Mouse (Mus musculus): Measurements from ENCODE around the gene Gm20388. TPM values are rescaled to one million over a fixed set of nuclear protein-coding genes. Genes with fewer than 3 reads are reported as not detected.

Gm20388 gene
- total RNA-seq, 1 experiment from 2014 or later, result 18.4 TPM

GRCm38 (mm10) chr8:122849152-122849910, 2938.7 kb downstream of the Gm20388 start:
- no peak for ATAC-seq (replicated peaks in 1 of 2; ENCODE audit: insufficient read depth in 1 of 2, low FRiP score in 2 of 2, low TSS enrichment in 1 of 2, low read depth in 1 of 2, poor library complexity in 2 of 2, severe bottlenecking in 2 of 2)

DNA sequence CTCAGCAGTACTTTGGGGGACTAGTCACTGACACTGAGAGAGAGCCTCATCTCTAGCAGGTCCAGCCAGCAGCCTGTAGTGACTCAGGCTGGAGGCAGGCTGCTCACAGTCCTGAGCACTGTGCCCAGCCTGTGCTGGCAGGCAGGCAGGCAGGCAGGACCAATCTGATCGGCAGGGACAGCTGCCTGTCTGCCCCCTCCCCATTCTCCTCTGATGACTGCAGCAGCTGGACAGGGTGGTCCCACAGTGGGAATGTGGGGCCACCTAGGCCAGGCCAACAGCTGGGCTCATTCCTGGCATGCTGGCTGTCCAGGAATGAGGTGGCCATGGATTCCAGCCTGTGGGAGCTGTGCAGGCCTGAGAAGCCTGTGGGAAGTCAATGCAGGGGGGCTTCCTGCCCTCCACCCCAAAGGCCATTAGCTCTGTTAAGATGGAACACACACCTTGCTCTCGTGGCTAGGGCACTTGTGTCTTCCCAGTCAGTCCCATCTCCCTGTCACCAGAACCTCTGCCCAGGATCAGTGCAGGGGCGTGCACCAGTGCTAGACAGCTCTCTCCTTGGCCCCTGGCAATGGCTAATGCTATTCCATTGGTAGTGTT, 2940.1 kb downstream of the Gm20388 start:
- ATAC-seq (replicated peaks in 1 of 2; ENCODE audit: insufficient read depth in 1 of 2, low FRiP score in 2 of 2, low TSS enrichment in 1 of 2, low read depth in 1 of 2, poor library complexity in 2 of 2, severe bottlenecking in 2 of 2), result no peak

- ATAC-seq (replicated peaks in 1 of 2; ENCODE audit: insufficient read depth in 1 of 2, low FRiP score in 2 of 2, low TSS enrichment in 1 of 2, low read depth in 1 of 2, poor library complexity in 2 of 2, severe bottlenecking in 2 of 2), result no peak
Observed at GRCm38 (mm10) chr8:122851692-122852545, 2941.3 kb downstream of the Gm20388 start.

DNA sequence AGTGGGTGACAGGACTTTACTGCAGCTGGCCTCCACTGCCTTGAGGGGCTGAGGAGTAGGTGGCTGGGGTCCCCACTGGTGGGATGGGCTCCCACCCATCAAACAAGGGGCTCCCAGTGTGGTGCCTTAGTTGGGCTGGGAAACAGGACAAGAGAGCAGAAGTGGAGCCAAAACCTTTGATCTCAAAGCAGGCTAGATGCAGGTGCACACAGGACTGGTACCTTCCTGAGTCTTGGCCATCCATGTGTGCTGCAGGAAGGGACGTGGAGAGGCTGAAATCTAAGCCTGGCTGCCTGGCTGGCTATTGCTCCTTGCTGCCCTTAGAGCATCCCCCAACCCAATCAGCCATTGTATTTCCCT, 2941.9 kb downstream of the Gm20388 start:
- ATAC-seq (replicated peaks in 1 of 2; ENCODE audit: insufficient read depth in 1 of 2, low FRiP score in 2 of 2, low TSS enrichment in 1 of 2, low read depth in 1 of 2, poor library complexity in 2 of 2, severe bottlenecking in 2 of 2), result no peak

DNA sequence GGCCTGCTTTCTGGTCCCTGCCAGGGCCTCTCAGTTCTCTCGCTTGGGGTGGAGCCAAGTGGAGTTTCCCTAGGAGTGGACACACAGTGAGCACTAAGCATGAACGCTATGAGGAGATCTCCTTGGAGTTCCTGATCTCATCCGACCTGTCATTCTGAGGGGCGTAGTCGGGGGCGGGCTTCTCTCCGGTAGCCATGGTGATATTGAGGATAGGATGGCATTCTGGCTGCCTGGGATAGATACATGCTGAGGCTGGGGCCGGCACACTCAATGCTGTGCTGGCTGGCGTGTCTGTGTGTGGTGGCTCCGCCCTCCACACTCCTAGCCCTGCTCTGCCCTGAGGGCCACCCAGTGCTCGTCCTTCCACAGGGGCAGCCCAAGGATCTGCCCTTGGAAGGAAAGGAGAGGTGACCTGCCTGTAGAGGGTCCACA, 2942.7 kb downstream of the Gm20388 start:
- no peak for ATAC-seq (replicated peaks in 1 of 2; ENCODE audit: insufficient read depth in 1 of 2, low FRiP score in 2 of 2, low TSS enrichment in 1 of 2, low read depth in 1 of 2, poor library complexity in 2 of 2, severe bottlenecking in 2 of 2)

DNA sequence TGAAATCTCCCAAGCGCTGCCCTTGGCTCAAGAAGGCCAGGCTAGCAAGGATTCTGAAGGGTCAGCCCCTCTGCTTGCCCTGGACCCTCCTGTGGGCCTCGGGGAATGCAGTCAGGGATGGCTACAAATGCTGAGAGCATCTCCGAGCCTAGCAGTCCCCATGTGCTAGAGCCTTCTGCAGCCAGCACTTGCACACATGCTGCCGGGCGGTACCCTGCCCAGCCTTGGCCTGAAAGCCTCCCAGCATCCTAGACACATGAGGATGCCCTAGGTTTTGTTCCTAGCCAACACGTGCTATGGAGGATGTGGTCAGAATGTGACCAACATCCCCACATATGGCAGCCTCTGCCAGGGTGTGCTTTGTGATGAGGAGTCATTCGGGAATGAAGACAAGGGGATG, 2943.7 kb downstream of the Gm20388 start:
- ATAC-seq (replicated peaks in 1 of 2; ENCODE audit: insufficient read depth in 1 of 2, low FRiP score in 2 of 2, low TSS enrichment in 1 of 2, low read depth in 1 of 2, poor library complexity in 2 of 2, severe bottlenecking in 2 of 2), result no peak

- ATAC-seq (replicated peaks in 1 of 2; ENCODE audit: insufficient read depth in 1 of 2, low FRiP score in 2 of 2, low TSS enrichment in 1 of 2, low read depth in 1 of 2, poor library complexity in 2 of 2, severe bottlenecking in 2 of 2), result no peak
Observed at GRCm38 (mm10) chr8:122855123-122855522, 2944.5 kb downstream of the Gm20388 start.

DNA sequence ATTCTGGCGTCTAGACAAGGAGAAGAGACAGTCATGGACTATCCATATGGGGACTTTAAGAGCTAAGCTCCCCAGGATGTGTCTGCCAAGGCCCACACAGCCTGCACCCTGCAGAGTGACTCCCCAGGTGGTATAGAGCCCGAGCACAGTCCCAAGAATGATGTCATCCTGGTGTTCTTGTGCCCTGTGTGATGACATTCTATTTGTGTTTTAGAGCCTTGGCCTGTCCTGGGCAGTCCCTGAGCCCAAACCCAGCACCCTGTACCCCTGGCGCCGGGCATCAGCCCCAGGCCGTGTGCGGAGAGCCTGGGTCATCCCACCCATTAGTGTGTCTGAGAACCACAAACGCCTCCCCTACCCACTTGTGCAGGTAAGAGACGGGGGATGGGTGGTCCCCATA, 2945.6 kb downstream of the Gm20388 start:
- ATAC-seq (replicated peaks in 1 of 2; ENCODE audit: insufficient read depth in 1 of 2, low FRiP score in 2 of 2, low TSS enrichment in 1 of 2, low read depth in 1 of 2, poor library complexity in 2 of 2, severe bottlenecking in 2 of 2), result no peak

DNA sequence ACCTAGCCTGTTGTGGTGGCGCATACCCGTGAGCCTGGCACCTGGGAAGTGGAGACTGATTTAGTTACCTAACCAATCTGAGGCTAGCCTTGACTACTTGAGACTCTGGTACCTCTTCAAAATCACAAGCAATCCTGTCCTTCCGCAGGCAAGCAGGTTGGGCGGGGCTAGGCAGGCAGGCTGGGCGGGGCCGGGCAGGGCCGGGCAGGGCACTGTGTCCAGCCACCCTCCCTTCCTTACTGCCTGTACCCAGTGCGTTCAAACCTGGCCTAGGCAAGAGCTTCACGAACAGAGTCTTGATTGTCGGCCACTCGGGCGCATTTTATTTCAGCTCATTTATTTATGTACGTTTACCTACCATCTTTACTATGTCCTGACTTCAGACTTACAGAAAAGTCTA, 2949.2 kb downstream of the Gm20388 start:
- ATAC-seq (replicated peaks in 1 of 2; ENCODE audit: insufficient read depth in 1 of 2, low FRiP score in 2 of 2, low TSS enrichment in 1 of 2, low read depth in 1 of 2, poor library complexity in 2 of 2, severe bottlenecking in 2 of 2), result no peak

DNA sequence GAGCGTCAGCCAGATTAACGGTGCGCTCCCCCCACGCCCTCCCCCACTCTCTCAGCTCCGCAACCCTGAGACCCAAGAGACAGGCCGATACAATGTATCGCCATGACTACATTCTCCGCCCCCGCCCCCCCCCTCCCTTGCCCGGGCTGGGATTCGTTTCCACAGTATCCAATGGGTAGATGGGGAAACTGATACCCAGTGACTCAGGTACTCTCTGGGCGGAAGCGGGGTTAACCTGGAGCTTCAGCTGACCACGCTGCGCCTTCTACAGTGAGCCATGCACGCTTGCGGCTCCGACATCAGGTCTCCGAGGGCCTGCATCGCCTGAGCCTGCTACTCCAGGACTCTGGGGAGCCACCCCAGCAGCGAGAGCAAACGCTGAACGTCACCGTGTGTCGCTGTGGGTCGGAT, 2954.1 kb downstream of the Gm20388 start:
- no peak for ATAC-seq (replicated peaks in 1 of 2; ENCODE audit: insufficient read depth in 1 of 2, low FRiP score in 2 of 2, low TSS enrichment in 1 of 2, low read depth in 1 of 2, poor library complexity in 2 of 2, severe bottlenecking in 2 of 2)

DNA sequence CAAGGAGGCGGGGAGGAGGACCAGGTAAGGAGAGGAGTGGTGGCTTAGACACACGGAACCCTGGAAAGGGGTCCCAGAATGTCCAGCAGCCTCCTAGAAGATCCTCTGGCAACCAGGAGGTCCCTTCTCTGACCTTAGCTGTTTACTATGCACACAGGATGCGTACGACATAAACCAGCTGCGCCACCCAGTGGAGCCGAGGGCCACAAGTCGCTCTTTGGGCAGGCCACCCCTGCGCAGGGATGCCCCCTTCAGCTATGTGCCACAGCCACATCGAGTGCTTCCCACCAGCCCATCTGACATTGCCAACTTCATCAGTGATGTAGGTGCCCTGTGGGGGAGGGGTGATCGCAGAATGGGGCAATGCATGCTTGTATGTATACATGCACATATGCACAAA, 2954.8 kb downstream of the Gm20388 start:
- 0 out of 4 replicates have a peak, but pooled peaks of 1 of the 2 experiments have one; percentile 26 for ATAC-seq (replicated peaks in 1 of 2; ENCODE audit: insufficient read depth in 1 of 2, low FRiP score in 2 of 2, low TSS enrichment in 1 of 2, low read depth in 1 of 2, poor library complexity in 2 of 2, severe bottlenecking in 2 of 2)

- no peak for ATAC-seq (replicated peaks in 1 of 2; ENCODE audit: insufficient read depth in 1 of 2, low FRiP score in 2 of 2, low TSS enrichment in 1 of 2, low read depth in 1 of 2, poor library complexity in 2 of 2, severe bottlenecking in 2 of 2)
Observed at GRCm38 (mm10) chr8:122866231-122866630, 2955.6 kb downstream of the Gm20388 start.

DNA sequence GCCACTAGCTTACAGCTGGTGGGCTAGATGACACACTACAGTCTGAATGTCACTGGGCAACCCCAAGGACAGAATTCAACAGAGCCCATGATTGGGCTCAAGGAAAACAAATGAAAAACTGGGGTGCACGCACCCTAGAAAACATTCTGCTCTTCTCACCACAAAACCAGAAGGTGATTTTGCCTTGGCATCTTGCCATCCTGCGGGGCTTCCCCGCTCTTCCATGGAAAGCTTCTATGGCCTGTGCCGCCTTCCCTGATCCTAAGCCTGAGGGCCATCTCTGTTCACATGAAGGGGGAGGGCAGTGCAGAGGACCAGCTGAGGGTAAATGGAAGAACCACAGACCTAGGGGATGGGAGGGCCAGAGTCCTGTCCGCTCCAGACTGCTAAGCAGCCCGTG, 2957.3 kb downstream of the Gm20388 start:
- no peak for ATAC-seq (replicated peaks in 1 of 2; ENCODE audit: insufficient read depth in 1 of 2, low FRiP score in 2 of 2, low TSS enrichment in 1 of 2, low read depth in 1 of 2, poor library complexity in 2 of 2, severe bottlenecking in 2 of 2)

DNA sequence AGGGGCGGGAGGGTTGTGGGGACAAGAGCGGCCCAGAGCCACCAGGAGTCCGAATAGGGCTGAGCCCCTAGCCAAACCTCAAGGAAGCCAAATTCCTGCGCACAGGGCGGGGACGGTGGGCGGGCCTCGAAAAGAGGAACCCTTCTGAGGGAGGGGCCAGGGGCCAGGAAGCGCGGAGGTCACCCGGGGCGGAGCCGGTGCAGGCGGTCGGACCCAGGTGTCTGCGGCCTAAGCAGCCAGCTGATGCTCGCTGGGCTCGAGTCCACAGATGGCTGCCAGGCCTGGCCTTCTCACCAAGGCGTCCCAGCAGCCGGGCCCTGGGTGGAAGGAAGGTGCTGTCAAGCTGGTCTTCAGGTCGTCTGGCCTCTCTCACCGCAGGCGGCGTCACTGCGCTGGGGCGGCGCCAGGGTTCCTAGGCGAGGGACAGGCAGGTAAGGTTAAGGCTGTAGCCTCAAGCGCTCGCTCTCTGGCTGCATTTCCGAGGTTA, 2959.8 kb downstream of the Gm20388 start:
- ATAC-seq (replicated peaks in 1 of 2; ENCODE audit: insufficient read depth in 1 of 2, low FRiP score in 2 of 2, low TSS enrichment in 1 of 2, low read depth in 1 of 2, poor library complexity in 2 of 2, severe bottlenecking in 2 of 2), result peak; percentile 87 to 89

DNA sequence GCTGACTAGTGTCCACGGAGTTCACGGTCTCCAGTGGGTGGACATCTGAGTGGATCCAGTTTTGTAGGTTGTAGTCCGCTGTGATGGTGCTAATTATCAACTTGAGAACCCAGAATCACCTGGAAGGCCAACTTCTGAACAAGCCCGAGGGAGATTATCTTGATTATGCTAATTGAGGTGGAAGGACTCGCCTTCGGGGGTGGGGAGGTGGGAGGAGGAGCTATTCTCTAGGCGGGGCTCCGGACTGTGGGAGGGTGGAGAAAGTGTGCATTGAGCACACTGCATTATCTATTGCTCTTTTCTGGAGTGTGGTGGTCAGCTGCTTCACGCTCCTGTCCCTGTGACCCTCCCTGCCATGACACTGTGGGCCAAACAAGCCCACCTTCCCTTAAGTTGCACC, 2961.0 kb downstream of the Gm20388 start:
- no peak for ATAC-seq (replicated peaks in 1 of 2; ENCODE audit: insufficient read depth in 1 of 2, low FRiP score in 2 of 2, low TSS enrichment in 1 of 2, low read depth in 1 of 2, poor library complexity in 2 of 2, severe bottlenecking in 2 of 2)

DNA sequence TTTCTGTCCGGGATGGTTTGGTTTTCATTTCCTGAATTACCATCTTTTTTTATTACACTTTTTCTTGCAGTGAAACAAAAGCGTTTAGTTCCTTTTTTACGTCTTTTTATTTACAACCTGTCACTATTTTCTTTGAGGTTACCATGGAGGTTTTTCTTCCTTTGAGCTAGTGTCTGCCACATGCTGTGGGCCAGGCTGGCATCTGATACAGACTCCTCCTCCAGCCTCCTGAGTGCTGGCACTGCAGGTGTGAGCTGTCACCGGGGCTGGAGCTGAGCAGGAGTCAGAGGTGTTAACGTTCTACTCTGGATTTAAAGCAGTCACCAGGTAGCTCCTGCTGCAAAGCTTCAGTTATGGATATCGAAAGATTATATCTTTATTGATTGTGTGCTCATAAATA, 2962.5 kb downstream of the Gm20388 start:
- peak; percentile 52 to 55 for ATAC-seq (replicated peaks in 1 of 2; ENCODE audit: insufficient read depth in 1 of 2, low FRiP score in 2 of 2, low TSS enrichment in 1 of 2, low read depth in 1 of 2, poor library complexity in 2 of 2, severe bottlenecking in 2 of 2)

GRCm38 (mm10) chr8:122875186-122875585, 2964.5 kb downstream of the Gm20388 start:
- ATAC-seq (replicated peaks in 1 of 2; ENCODE audit: insufficient read depth in 1 of 2, low FRiP score in 2 of 2, low TSS enrichment in 1 of 2, low read depth in 1 of 2, poor library complexity in 2 of 2, severe bottlenecking in 2 of 2), result no peak

- no peak for ATAC-seq (replicated peaks in 1 of 2; ENCODE audit: insufficient read depth in 1 of 2, low FRiP score in 2 of 2, low TSS enrichment in 1 of 2, low read depth in 1 of 2, poor library complexity in 2 of 2, severe bottlenecking in 2 of 2)
Observed at GRCm38 (mm10) chr8:122878231-122878630, 2967.6 kb downstream of the Gm20388 start.
